Mouse (Mus musculus) ES-E14 (cell line): ENCODE measurements at regions not wholly inside any gene's neighbourhood (a gene's known extent, or its start where the extent isn't known, plus 50 kb on each side); places are given as distances from the start of the nearest gene placed in this dataset.

Experiments used
- DNase-seq: peaks from one replicate; pipeline ENCODE4 v3.0.0-alpha.2; 2013; ENCODE audit warnings: low read depth, low spot score
- H3K27ac ChIP-seq: 2 replicates; pipeline ENCODE4 v1.5.1; 2012; ENCODE audit warnings: low read depth, mild to moderate bottlenecking, low read length, moderate library complexity, mixed read lengths; ENCODE audit not compliant: poor library complexity, insufficient read depth, severe bottlenecking
- H3K36me3 ChIP-seq: 2 replicates; pipeline ENCODE4 v1.6.1; 2012; ENCODE audit warnings: mild to moderate bottlenecking, low read length, moderate library complexity, mixed read lengths; ENCODE audit not compliant: control insufficient read depth, poor library complexity, insufficient read depth, severe bottlenecking
- H3K4me1 ChIP-seq, 2 experiments: fragments of 150-350 bp in 1 of 2; sonication (generic) in 1 of 2; 2 replicates each; pipeline ENCODE4 v1.6.1; 2012; ENCODE audit warnings: low read length in 2 of 2, mild to moderate bottlenecking in 1 of 2, mixed read lengths in 1 of 2; ENCODE audit not compliant: control insufficient read depth in 2 of 2, insufficient read depth in 2 of 2, poor library complexity in 1 of 2
- H3K4me3 ChIP-seq, 2 experiments: fragments of 150-350 bp in 1 of 2; sonication (generic) in 1 of 2; 2 replicates each; pipeline ENCODE4 v1.5.1; 2012; ENCODE audit warnings: low read length in 2 of 2, low read depth in 1 of 2, mild to moderate bottlenecking in 1 of 2, mixed read lengths in 1 of 2; ENCODE audit not compliant: insufficient read depth in 1 of 2, poor library complexity in 1 of 2, severe bottlenecking in 1 of 2
- H3K9ac ChIP-seq: 2 replicates; pipeline ENCODE4 v1.6.1; 2012; ENCODE audit warnings: low read depth, mild to moderate bottlenecking, low read length, mixed read lengths; ENCODE audit not compliant: poor library complexity, insufficient read depth, severe bottlenecking
- H3K9me3 ChIP-seq: fragments of 150-350 bp; sonication (generic); 2 replicates; pipeline ENCODE4 v1.6.1; 2012; ENCODE audit warnings: low read depth, mild to moderate bottlenecking, low read length; ENCODE audit not compliant: control insufficient read depth, insufficient read depth
- CHD2 ChIP-seq: IDR thresholded peaks from 2 replicates; pipeline ENCODE4 v1.6.1; 2014; ENCODE audit warnings: mild to moderate bottlenecking, low read depth, low read length, inconsistent platforms
- HCFC1 ChIP-seq: IDR thresholded peaks from 2 replicates; pipeline ENCODE4 v1.6.1; 2012; ENCODE audit warnings: low read length, inconsistent platforms, borderline replicate concordance; ENCODE audit not compliant: insufficient read depth
- MAFK ChIP-seq: IDR thresholded peaks from 2 replicates; pipeline ENCODE4 v1.6.1; 2014; ENCODE audit warnings: mild to moderate bottlenecking, low read depth, low read length, inconsistent platforms; ENCODE audit not compliant: insufficient read depth
- ZC3H11A ChIP-seq: IDR thresholded peaks from 2 replicates; pipeline ENCODE4 v1.6.1; 2012; ENCODE audit warnings: low read depth, mild to moderate bottlenecking, inconsistent platforms, low read length, borderline replicate concordance
- ZNF384 ChIP-seq: IDR thresholded peaks from 2 replicates; pipeline ENCODE4 v1.6.1; 2012; ENCODE audit warnings: low read depth, low read length, inconsistent platforms
- in situ Hi-C, 2 experiments: fragments of 600-800 bp; cut with MboI; formaldehyde crosslinking; loops; one replicate each; pipeline ENCODE4 v1.15.1; 2025; ENCODE audit warnings: low sequenced_read_pairs in 2 of 2, inconsistent platforms in 1 of 2; ENCODE audit not compliant: unreplicated experiment in 2 of 2

DNA sequence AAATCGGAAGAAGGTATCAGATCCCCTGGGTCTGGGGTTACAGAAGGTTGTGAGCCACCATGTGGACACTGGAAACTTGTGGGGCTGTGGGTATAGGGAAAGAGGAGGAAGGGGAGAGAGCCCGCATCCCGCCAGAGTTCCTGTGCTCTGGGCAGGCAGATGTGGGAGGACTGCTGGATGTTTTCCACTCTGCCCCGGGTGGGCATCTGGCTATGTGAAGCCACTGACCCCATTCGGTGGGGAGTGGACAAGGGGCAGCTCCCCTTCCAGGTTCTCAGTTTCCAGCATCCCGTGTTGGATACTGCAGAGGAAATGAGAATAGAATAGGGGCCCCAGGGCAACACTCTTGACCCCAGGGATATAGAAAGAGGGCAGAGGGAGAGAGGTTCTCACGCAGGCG is 72.1 kb upstream of the Lgalsl start:
- in situ Hi-C loops = no loop called here
- no peak for DNase-seq
- H3K4me1 ChIP-seq = no peaks in the 10 kb centered on the region
- H3K9ac ChIP-seq = no peak overlapping the region
- no peak overlapping the region for H3K27ac ChIP-seq
- no peak overlapping the region for H3K4me3 ChIP-seq
- no peak for TF ChIP-seq MAFK
- no peak for TF ChIP-seq ZNF384
- TF ChIP-seq CHD2 = no peak
- TF ChIP-seq ZC3H11A = no peak
- no peak for TF ChIP-seq HCFC1
- no peaks in the 10 kb centered on the region for H3K9me3 ChIP-seq
- no peaks in the 10 kb centered on the region for H3K36me3 ChIP-seq

DNA sequence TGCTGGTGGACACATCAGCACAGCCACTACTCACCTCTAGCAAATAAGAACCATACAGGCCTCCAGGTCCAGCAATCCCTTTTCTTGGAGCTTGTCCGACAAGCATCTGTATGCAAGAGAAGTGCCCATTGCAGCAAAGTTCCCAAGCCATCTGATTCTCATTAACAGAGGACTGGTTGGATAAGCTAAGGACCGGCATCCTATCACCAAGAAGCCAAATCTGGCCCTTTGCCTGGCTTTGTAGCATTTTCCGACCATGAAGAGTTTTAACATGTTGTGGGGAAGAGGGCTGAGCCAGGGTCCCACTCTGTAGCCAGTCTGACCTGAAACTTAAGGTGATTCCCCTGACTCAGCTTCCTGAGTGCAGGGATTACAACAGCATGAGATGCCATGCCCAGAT is 77.1 kb upstream of the Lgalsl start:
- DNase-seq = no peak
- no peaks in the 10 kb centered on the region for H3K36me3 ChIP-seq
- no peaks in the 10 kb centered on the region for H3K9me3 ChIP-seq
- TF ChIP-seq ZC3H11A = no peak
- no peak for TF ChIP-seq ZNF384
- no peak for TF ChIP-seq HCFC1
- no peak for TF ChIP-seq MAFK
- no peak for TF ChIP-seq CHD2
- H3K4me3 ChIP-seq = no peak overlapping the region
- H3K27ac ChIP-seq = no peak overlapping the region
- in situ Hi-C loops = no loop called here
- no peak overlapping the region for H3K9ac ChIP-seq
- peaks cover 0 to 4% of the 10 kb centered on the region in 2 experiments; a peak in 1 of 4 replicates for H3K4me1 ChIP-seq

DNA sequence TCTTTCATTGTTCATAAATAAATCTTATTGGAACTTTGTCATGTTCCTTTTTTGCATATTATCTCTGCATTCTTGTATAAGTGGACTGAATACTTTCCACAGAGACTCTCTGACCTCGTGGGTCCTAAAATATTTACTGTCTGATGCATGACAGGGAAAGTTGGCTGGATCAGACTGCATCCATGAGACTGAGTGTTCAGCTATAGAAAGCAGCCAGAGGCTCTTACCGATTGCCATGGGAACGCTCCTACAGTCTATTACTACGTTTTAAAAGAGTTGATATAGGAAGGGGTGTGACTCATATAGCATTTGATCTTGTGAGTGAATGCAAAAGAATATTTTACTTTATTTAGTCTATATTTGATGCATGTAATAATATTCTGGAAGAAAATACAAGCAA is 77.6 kb upstream of the Lgalsl start:
- Histone ChIP-seq H3K9me3 (no peaks in the 10 kb centered on the region), H3K36me3 (no peaks in the 10 kb centered on the region), H3K4me3 (no peak overlapping the region), H3K27ac (no peak overlapping the region), H3K9ac (no peak overlapping the region), H3K4me1 (peaks cover 0 to 4% of the 10 kb centered on the region in 2 experiments; a peak in 1 of 4 replicates)
- TF ChIP-seq CHD2 = no peak
- DNase-seq = no peak
- in situ Hi-C loops = no loop called here

DNA sequence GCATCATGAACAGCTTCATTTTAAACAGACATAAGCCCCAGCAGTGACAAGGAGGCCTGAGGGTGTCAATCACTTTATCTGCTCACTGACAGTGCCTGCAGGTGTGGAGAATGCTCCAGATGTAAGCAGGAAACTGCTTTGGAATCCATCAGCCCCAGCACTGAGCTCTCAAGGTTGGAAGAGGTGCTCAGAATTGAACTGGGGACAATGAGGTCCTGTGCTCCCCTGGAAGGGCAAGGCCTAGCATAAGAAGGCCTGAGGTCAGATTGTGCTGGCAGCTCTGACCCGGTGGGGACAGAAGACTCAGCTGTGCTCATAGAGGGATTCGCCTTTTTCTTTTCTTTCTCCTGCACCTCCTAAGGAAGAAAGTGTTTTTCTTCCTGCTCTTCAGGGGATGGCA is 82.2 kb upstream of the Lgalsl start:
- DNase-seq = no peak

DNA sequence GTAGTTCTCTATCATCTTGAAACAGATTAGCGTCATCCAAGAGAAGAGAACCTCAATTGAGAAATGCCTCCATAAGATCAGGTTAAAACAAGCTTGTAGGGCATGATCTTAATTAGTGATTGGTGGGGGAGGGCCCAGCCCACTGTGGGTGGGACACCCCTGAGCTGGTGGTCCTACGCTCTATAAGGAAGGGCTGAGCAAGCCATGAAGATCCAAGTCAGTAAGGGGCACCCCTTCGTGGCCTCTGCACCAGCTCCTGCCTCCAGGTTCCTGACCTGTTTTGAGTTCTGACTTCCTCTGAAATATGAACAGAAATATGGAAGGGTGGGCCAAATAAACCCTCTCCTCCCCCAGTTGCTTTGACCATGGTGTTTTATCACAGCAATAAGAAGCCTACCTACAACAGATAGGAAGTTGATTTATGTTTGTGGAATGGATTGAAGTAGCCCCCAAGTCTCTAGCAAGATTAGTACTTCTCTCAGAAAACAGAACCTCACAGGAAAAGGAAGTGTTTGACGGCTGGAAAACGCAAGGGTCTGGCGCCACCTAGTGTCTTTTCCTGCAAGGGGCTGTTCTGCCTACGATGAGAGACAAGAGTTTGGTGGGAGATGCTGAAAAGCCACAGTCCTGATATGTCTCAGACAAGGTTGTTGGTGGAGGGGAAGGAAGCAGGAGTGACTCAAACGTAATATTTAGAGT is 82.9 kb upstream of the Lgalsl start:
- peak; percentile 71 for DNase-seq
- TF ChIP-seq ZNF384 (no peak), ZC3H11A (peak; percentile 98)
- Histone ChIP-seq H3K4me1 (peaks cover 0 to 7% of the 10 kb centered on the region in 2 experiments; a peak in 1 of 4 replicates), H3K9me3 (no peaks in the 10 kb centered on the region), H3K4me3 (no peak overlapping the region), H3K36me3 (no peaks in the 10 kb centered on the region), H3K9ac (no peak overlapping the region), H3K27ac (no peak overlapping the region)
- in situ Hi-C loops = loop anchor here (5.0 to 10.0 kb wide), 2 partner anchors 119 to 121 kb away; no protein-coding TSS in a partner anchor

More for the DNA sequence above, 82.2 kb upstream of the Lgalsl start:
- H3K9me3 ChIP-seq = no peaks in the 10 kb centered on the region
- in situ Hi-C loops = loop anchor here (5.0 to 10.0 kb wide), 2 partner anchors 118 to 121 kb away; no protein-coding TSS in a partner anchor
- H3K9ac ChIP-seq = no peak overlapping the region
- no peak overlapping the region for H3K27ac ChIP-seq
- H3K4me1 ChIP-seq = peaks cover 0 to 7% of the 10 kb centered on the region in 2 experiments; a peak in 1 of 4 replicates
- TF ChIP-seq ZNF384 (no peak), MAFK (no peak)
- no peak overlapping the region for H3K4me3 ChIP-seq
- H3K36me3 ChIP-seq = no peaks in the 10 kb centered on the region
